14 mouse cellular contexts compared by ENCODE assay signal in the genomic region with DNA sequence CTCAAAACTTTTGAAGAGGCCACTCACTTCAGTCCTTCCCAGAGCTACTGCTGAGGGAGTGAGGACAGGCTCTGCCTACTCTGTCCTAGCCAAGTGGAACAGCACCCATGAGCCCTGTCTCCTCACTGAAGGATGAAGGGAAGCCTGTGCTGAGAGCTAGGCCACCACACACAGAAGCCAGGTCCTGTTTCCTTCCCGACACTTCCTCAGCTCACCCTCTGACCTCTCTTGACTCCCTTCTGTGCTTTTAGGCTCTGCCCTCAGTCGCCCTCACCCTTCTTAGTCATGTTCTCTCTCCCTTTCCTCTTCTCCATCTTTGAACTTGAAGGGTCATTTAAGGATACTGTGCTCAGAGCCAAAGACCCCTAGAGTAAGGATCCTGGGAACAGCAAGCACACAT. TPM values are rescaled to one million over a fixed set of nuclear protein-coding genes. Genes with fewer than 3 reads are reported as not detected.
"Had no signal": no experiment of that assay in that cellular context is flagged by ENCODE, and none has a peak within 500 bp of the region (broad histone marks: within the 10 kb centered on the region; RNA-seq: fewer than 3 reads in every experiment).

No protein-coding gene starts in this region.

- DNase-seq: kidney, postnatal 25 days; layer of hippocampus, postnatal 36 days; liver, embryonic 13.5 days; lung, embryonic 14.5 days; thymus, postnatal 25 days had no signal

- ATAC-seq: intestine, postnatal 0 days; lung, postnatal 0 days; midbrain, embryonic 13.5 days had no signal

- H3K9ac ChIP-seq: liver, embryonic 13.5 days; lung, embryonic 14.5 days had no signal

- H3K4me2 ChIP-seq: liver, embryonic 13.5 days; lung, embryonic 14.5 days; midbrain, embryonic 13.5 days had no signal

- H3K27ac ChIP-seq: kidney, postnatal 0 days; left cerebral cortex, adult 2 months; liver, embryonic 13.5 days; macrophage; midbrain, embryonic 13.5 days had no signal

- H3K9me3 ChIP-seq: liver, embryonic 13.5 days; midbrain, embryonic 13.5 days had no signal

- H3K4me3 ChIP-seq: left cerebral cortex, adult 2 months; liver, embryonic 13.5 days; midbrain, embryonic 13.5 days had no signal

RNA-seq across cellular contexts. Expression of a gene that starts 13.1 kb away (rescaled TPM):
- polyA plus RNA-seq: limb, embryonic 11.5 days; macrophage had no signal

RNA-seq across cellular contexts. Expression of a gene that starts 27.9 kb away (rescaled TPM):
- total RNA-seq: liver, adult 2 months had no signal
- polyA plus RNA-seq: liver, embryonic 16.5 days had no signal
